Mouse (Mus musculus) embryonic fibroblast, embryonic 13.5 days (primary cell): ENCODE measurements around the gene Mplkip. TPM values are rescaled to one million over a fixed set of nuclear protein-coding genes. Genes with fewer than 3 reads are reported as not detected.

ENCODE experiments used
- H3K27ac ChIP-seq: 2 replicates; pipeline ENCODE4 v1.5.1; 2012; ENCODE audit warnings: low read length, control low read depth, inconsistent platforms; ENCODE audit not compliant: insufficient read depth
- H3K4me1 ChIP-seq: 2 replicates; pipeline ENCODE4 v1.6.1; 2011; ENCODE audit warnings: low read length; ENCODE audit not compliant: control insufficient read depth, insufficient read depth
- H3K4me3 ChIP-seq: 2 replicates; pipeline ENCODE4 v1.5.1; 2011; ENCODE audit warnings: mild to moderate bottlenecking, control low read depth, low read length; ENCODE audit not compliant: insufficient read depth
- CTCF ChIP-seq: IDR thresholded peaks from 2 replicates; pipeline ENCODE4 v1.5.1; 2011; ENCODE audit warnings: mild to moderate bottlenecking, control low read depth, low read length, moderate library complexity, borderline replicate concordance; ENCODE audit not compliant: insufficient read depth
- POLR2A ChIP-seq: IDR thresholded peaks from 2 replicates; pipeline ENCODE4 v1.6.1; 2011; ENCODE audit warnings: low read depth, mild to moderate bottlenecking, control low read depth, low read length, moderate library complexity
- polyA plus RNA-seq: library from polyadenylated mRNA; stranded (reverse); fragments of >200 nt; gene quantifications from 2 replicates; pipeline ENCODE4 v1.2.4, GENCODE M21; 2011; ENCODE audit warnings: low read depth; ENCODE audit not compliant: missing spikeins, insufficient read length

Gene Mplkip
- polyA plus RNA-seq, 1 experiment: 34.6 TPM

- Histone ChIP-seq H3K27ac (no peak overlapping the region), H3K4me3 (no peak overlapping the region), H3K4me1 (peaks cover 15% of the 10 kb centered on the region)
- no peak for TF ChIP-seq CTCF
- no peak for TF ChIP-seq POLR2A
Observed at GRCm38 (mm10) chr13:17701322-17701721, 6.3 kb downstream of the Mplkip start.

GRCm38 (mm10) chr13:17702311-17702710 lies 7.3 kb downstream of the Mplkip start:
- TF ChIP-seq CTCF (no peak), POLR2A (no peak)
- Histone ChIP-seq H3K4me3 (no peak overlapping the region), H3K27ac (no peak overlapping the region), H3K4me1 (peaks cover 15% of the 10 kb centered on the region)

- no peak overlapping the region for H3K4me3 ChIP-seq
- H3K27ac ChIP-seq: peak overlapping the region; percentile 35
- no peak for TF ChIP-seq POLR2A
- TF ChIP-seq CTCF: no peak
- peaks cover 12% of the 10 kb centered on the region for H3K4me1 ChIP-seq
Observed at GRCm38 (mm10) chr13:17705188-17705826, 10.3 kb downstream of the Mplkip start.

- H3K27ac ChIP-seq: no peak overlapping the region
- H3K4me3 ChIP-seq: no peak overlapping the region
- no peak for TF ChIP-seq CTCF
- no peak for TF ChIP-seq POLR2A
- peaks cover 12% of the 10 kb centered on the region for H3K4me1 ChIP-seq
Observed at GRCm38 (mm10) chr13:17708784-17709311, 13.9 kb downstream of the Mplkip start.

- TF ChIP-seq CTCF (no peak), POLR2A (no peak)
- Histone ChIP-seq H3K4me1 (no peaks in the 10 kb centered on the region), H3K27ac (no peak overlapping the region), H3K4me3 (no peak overlapping the region)
Observed at GRCm38 (mm10) chr13:17717357-17717756, 22.4 kb downstream of the Mplkip start.

GRCm38 (mm10) chr13:17727922-17728321 lies 32.9 kb downstream of the Mplkip start:
- no peak overlapping the region for H3K27ac ChIP-seq
- TF ChIP-seq CTCF (no peak), POLR2A (no peak)
- no peak overlapping the region for H3K4me3 ChIP-seq
- H3K4me1 ChIP-seq: no peaks in the 10 kb centered on the region

- no peak overlapping the region for H3K4me3 ChIP-seq
- H3K27ac ChIP-seq: no peak overlapping the region
- TF ChIP-seq CTCF (no peak), POLR2A (no peak)
- no peaks in the 10 kb centered on the region for H3K4me1 ChIP-seq
Observed at GRCm38 (mm10) chr13:17728798-17729197, 33.8 kb downstream of the Mplkip start.

Other genes starting within 250 kb of the Mplkip start
- gene Sugct, start 361 bp downstream of the Mplkip start, polyA plus RNA-seq: 2.1 and 3.3 TPM in 2 replicates
- gene Cdk13, start 109.9 kb downstream of the Mplkip start, polyA plus RNA-seq: 53.4 and 57.8 TPM in 2 replicates
- gene Rala, start 249.0 kb downstream of the Mplkip start, polyA plus RNA-seq: 60.8 and 65.3 TPM in 2 replicates